Mouse (Mus musculus): Measurements from ENCODE around the gene Ralgapa2.

DNA sequence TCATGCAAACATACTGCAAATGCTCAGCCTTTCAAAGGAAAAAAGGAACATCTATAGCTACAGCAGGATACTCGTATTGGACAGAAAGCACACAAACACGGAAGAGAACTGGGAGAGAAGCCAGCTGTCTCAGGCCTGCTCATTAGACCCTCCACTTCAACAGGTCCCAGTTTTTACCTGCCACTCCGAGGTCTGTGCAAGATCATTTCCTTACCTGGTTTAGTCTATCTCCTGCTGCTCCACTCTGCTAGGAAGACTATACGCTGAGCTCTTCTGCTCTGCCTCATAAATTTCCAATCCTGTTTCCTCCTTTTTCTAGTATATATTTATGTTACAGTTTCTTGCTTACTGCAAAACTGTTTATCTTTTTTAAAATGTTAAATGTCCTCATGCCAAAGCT is 70.4 kb downstream of the Ralgapa2 start:
- no peak for TF ChIP-seq CTCF (IDR thresholded peaks at IDR 0.05; ENCODE audit: extremely low read depth, insufficient read depth, insufficient read length, insufficient replicate concordance)
- TF ChIP-seq POLR2A (IDR thresholded peaks at IDR 0.05; ENCODE audit: low read depth, low read length) = no peak
